Mouse (Mus musculus) hindbrain, embryonic 15.5 days (tissue): ENCODE measurements around the gene Polk. TPM values are rescaled to one million over a fixed set of nuclear protein-coding genes. Genes with fewer than 3 reads are reported as not detected.

Source experiments
- ATAC-seq: fragments of 200-750 bp; cut with Nextera tagmentation; 2 replicates; pipeline ENCODE4 v1.8.0; 2017; ENCODE audit warnings: low read depth, moderate number of reproducible peaks, moderate TSS enrichment; ENCODE audit not compliant: low FRiP score
- H3K27ac ChIP-seq: fragments of 300-500 bp; sonication (generic); replicated peaks from 2 replicates; pipeline ENCODE4 v1.5.1; 2015; ENCODE audit warnings: mild to moderate bottlenecking, inconsistent platforms
- H3K27me3 ChIP-seq: fragments of 300-500 bp; sonication (generic); 2 replicates; pipeline ENCODE4 v1.6.1; 2015; ENCODE audit warnings: control low read depth, inconsistent platforms
- H3K36me3 ChIP-seq: fragments of 300-500 bp; sonication (generic); 2 replicates; pipeline ENCODE4 v1.6.1; 2015; ENCODE audit warnings: control low read depth, inconsistent platforms
- H3K4me1 ChIP-seq: fragments of 300-500 bp; sonication (generic); replicated peaks from 2 replicates; pipeline ENCODE4 v1.6.1; 2015; ENCODE audit warnings: control low read depth, inconsistent platforms
- H3K4me2 ChIP-seq: fragments of 300-500 bp; sonication (generic); 2 replicates; pipeline ENCODE4 v1.6.1; 2015; ENCODE audit warnings: moderate library complexity, mild to moderate bottlenecking, inconsistent platforms
- H3K4me3 ChIP-seq: fragments of 300-500 bp; sonication (generic); 2 replicates; pipeline ENCODE4 v1.5.1; 2015; ENCODE audit warnings: mild to moderate bottlenecking, inconsistent platforms
- H3K9ac ChIP-seq: fragments of 300-500 bp; sonication (generic); 2 replicates; pipeline ENCODE4 v1.6.1; 2015; ENCODE audit warnings: inconsistent platforms
- H3K9me3 ChIP-seq: fragments of 300-500 bp; sonication (generic); 2 replicates; pipeline ENCODE4 v1.6.1; 2016; ENCODE audit warnings: control low read depth, inconsistent platforms
- WGBS: fragments of 180-500 bp; shearing (Covaris S2); methylation state at CpG from one replicate; pipeline ENCODE4 v1.1.7; 2015; 5-methylcytosine and 5-hydroxymethylcytosine counted together
- polyA plus RNA-seq: library from polyadenylated mRNA; unstranded; fragments of >200 nt; fragmentation: Nextera tagmentation; extraction: Ambion mirVana; gene quantifications from 2 replicates; pipeline ENCODE4 v1.2.1, GENCODE M21; 2015

Polk gene
- polyA plus RNA-seq, 1 experiment from 2014 or later: 6.9 TPM

DNA sequence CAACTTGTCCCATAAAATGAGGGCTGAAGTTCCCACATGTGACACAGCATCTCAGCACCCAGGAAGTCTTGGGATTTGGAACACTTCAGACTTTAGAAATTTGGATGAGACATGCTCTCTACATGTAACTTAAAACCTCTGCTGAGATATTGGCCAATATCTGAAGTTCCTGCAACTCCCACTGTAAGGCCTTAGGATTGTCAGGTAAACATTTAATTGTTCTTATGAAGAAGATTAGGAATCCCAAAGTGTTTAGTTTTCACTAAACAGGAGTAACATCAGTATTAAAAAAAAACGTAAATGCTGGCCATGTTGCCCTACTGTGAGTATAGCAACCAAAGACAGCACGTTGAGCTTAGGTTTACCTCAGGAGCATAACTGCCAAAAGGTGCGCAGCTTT, 51.9 kb downstream of the Polk start, which contains the start of gene Gm17622:
Gene Gm17622 (plus strand): TSS at position 301 of the 400 bp plus-strand sequence.
- Histone ChIP-seq H3K9ac (no peak within 1 kb of the TSS), H3K36me3 (peaks cover 10% of the 10 kb centered on the region), H3K9me3 (no peaks in the 10 kb centered on the region), H3K27me3 (no peaks in the 10 kb centered on the region), H3K4me3 (no peak within 1 kb of the TSS), H3K4me2 (no peak within 1 kb of the TSS), H3K27ac (no peak within 1 kb of the TSS), H3K4me1 (no peaks in the 10 kb centered on the region)
- ATAC-seq: no peak
- WGBS: over 99% methylated on average over 3 of the region's 3 CpGs

DNA sequence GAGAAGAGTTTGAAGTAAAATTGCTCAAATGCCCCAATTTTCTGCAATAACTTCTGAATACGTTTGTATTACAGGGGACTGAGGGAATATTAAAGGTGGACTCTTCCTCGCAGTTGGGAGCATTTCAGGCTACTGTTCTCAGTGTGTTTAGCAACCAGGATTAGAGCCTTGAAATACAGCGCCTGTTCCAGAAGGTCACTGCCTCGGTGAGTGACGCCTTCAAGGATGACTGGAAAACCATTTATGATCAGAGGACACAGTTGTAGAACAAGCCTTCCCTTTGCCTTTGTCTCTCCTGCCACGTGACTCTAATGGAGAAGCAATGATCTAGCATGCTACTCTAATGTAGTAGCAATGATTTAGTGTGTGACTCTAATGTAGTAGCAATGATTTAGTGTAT, 54.4 kb downstream of the Polk start:
- Histone ChIP-seq H3K4me2 (no peak overlapping the region), H3K4me3 (no peak overlapping the region), H3K9ac (no peak overlapping the region), H3K36me3 (peaks cover 19% of the 10 kb centered on the region), H3K27me3 (no peaks in the 10 kb centered on the region), H3K4me1 (no peaks in the 10 kb centered on the region), H3K9me3 (no peaks in the 10 kb centered on the region), H3K27ac (no peak overlapping the region)
- no peak for ATAC-seq
- 93% methylated on average over 6 of the region's 6 CpGs for WGBS

DNA sequence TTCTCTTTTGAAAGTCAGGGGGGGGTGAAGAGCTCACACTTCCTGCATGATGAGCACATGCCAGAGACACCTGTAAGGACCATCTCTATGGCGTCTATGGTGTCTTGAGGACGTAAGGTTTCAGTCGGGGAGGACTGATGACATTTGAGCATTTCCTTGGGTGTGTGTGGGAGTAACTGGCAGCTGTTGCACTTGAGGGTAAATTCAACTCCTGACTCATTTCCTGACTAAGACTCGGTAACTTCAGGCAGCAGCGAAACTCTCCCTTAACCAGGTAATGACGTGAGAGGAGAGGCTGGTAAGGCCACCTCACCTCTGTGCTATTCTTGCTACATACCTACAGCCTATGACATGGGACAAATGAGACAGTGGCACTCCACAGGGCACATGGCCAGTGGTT, 55.1 kb downstream of the Polk start:
- no peak overlapping the region for H3K9ac ChIP-seq
- no peak overlapping the region for H3K27ac ChIP-seq
- H3K9me3 ChIP-seq: no peaks in the 10 kb centered on the region
- no peak overlapping the region for H3K4me2 ChIP-seq
- H3K36me3 ChIP-seq: peaks cover 19% of the 10 kb centered on the region
- no peaks in the 10 kb centered on the region for H3K27me3 ChIP-seq
- H3K4me1 ChIP-seq: no peaks in the 10 kb centered on the region
- WGBS: 94% methylated on average over 6 of the region's 6 CpGs
- H3K4me3 ChIP-seq: no peak overlapping the region
- no peak for ATAC-seq

DNA sequence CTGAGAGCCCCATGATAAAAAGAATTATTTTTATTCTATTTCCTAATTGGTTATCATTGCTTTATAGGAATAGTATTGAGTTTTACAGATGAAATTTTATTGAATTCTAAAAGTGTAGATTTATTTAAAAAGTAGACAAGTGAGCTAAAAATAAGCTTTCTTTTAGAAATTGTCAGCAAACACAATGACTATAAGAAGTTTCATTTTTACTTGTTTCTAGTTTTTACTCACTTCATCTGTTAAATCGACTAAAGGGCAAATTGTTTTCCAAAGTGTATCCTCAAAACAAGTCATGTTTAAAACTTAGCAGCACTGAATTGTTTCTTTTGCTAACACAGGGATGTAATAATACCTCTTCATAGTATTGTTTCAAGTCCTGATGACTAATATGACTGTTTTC, 63.4 kb downstream of the Polk start:
- H3K27me3 ChIP-seq: no peaks in the 10 kb centered on the region
- 99% methylated on average over 1 of the region's 1 CpGs for WGBS
- H3K9me3 ChIP-seq: no peaks in the 10 kb centered on the region
- no peak overlapping the region for H3K4me2 ChIP-seq
- H3K4me3 ChIP-seq: no peak overlapping the region
- no peak overlapping the region for H3K9ac ChIP-seq
- H3K4me1 ChIP-seq: no peaks in the 10 kb centered on the region
- no peak for ATAC-seq
- H3K36me3 ChIP-seq: no peaks in the 10 kb centered on the region
- H3K27ac ChIP-seq: no peak overlapping the region

DNA sequence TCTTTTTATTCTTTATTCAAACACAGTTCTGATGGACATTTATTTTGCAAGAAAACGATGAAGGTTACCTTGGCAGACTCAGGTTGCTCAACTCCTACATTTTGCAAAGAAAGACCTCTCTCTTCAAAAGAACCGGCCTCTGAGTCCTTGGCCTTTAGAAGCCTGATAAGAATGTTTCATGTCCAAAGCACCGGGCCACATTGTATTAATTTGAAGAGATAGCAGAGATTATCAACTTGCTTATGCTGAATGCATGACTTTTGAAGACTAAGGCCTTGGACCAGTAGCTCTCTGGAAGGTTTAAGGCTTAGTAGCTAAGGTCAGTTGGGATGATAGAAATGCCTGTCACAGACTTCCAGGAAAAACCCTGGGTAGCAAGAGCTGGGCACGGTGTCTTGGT, 65.2 kb downstream of the Polk start:
- 96% methylated on average over 4 of the region's 4 CpGs for WGBS
- Histone ChIP-seq H3K4me2 (no peak overlapping the region), H3K4me1 (no peaks in the 10 kb centered on the region), H3K36me3 (no peaks in the 10 kb centered on the region), H3K27me3 (no peaks in the 10 kb centered on the region), H3K4me3 (no peak overlapping the region), H3K9ac (no peak overlapping the region), H3K27ac (no peak overlapping the region), H3K9me3 (no peaks in the 10 kb centered on the region)
- no peak for ATAC-seq

DNA sequence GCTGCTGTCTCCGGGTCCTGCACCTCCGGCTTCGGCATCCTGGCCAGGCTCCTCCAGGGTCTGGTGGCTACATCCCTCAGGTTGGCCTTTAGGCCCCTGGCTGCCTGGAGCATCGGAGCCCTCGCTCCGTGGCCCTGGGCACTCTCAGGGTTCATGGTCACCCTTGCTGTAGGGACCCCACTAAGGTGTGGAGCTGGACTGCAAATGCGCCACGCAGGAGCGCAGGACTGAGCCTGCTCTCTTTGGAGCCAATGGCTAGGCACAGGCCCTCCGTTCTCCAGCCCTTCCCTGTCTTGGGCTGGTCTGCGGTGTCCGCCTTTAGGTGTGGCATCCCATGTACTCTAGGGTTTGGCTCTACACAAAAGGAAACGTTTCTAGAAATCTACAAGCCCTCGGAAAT, 71.4 kb downstream of the Polk start, which contains the start of gene Ankdd1b:
Gene Ankdd1b (minus strand): TSS at position 242 of the 400 bp plus-strand sequence.
- no peak within 1 kb of the TSS for H3K27ac ChIP-seq
- H3K4me3 ChIP-seq: no peak within 1 kb of the TSS
- no peak within 1 kb of the TSS for H3K9ac ChIP-seq
- no peaks in the 10 kb centered on the region for H3K36me3 ChIP-seq
- H3K9me3 ChIP-seq: no peaks in the 10 kb centered on the region
- no peak for ATAC-seq
- no peaks in the 10 kb centered on the region for H3K4me1 ChIP-seq
- H3K4me2 ChIP-seq: no peak within 1 kb of the TSS
- H3K27me3 ChIP-seq: no peaks in the 10 kb centered on the region
- WGBS: 93% methylated on average over 14 of the region's 14 CpGs

DNA sequence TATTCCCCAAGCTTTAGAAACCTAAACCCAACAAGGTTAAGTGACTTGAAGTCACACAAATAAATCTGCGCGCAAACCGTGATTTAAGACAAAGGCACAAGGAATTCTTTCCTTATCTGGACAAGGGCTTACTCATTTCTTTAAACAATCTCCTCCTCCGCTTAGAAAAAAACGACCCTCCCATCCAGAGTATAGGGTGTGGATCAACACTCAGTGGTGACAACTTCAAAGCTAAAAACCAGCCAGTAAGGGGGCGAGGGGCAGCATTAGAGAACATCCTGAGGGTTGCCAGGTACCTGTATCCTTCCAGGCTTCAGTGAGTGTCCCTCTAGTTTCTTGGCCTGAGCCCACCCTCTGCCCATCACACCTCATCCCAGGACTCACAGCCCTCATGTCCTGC, 71.8 kb downstream of the Polk start:
- WGBS: 90% methylated on average over 6 of the region's 6 CpGs
- no peaks in the 10 kb centered on the region for H3K9me3 ChIP-seq
- H3K36me3 ChIP-seq: no peaks in the 10 kb centered on the region
- H3K4me1 ChIP-seq: no peaks in the 10 kb centered on the region
- no peak overlapping the region for H3K4me3 ChIP-seq
- ATAC-seq: no peak
- no peaks in the 10 kb centered on the region for H3K27me3 ChIP-seq
- H3K27ac ChIP-seq: no peak overlapping the region
- no peak overlapping the region for H3K4me2 ChIP-seq
- H3K9ac ChIP-seq: no peak overlapping the region

DNA sequence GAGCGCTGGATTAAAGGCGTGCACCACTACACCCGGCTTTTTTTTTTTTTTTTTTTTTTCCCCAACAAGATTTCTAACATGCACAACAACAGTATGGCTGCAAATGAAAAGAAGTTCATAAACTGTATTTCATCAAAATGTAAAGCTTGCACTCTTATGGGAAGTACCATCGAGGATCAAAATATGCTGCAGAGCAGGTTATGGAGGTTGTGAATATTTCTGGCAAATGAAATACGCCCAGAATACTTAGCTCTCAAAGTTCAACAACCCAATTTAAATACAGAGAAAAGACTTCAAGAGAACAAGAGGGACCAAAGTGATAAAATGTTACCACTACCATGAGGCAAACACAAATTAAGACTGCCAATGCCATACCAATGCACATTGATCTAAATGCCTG, 73.7 kb downstream of the Polk start:
- H3K36me3 ChIP-seq: no peaks in the 10 kb centered on the region
- no peak overlapping the region for H3K4me3 ChIP-seq
- no peaks in the 10 kb centered on the region for H3K9me3 ChIP-seq
- no peak overlapping the region for H3K27ac ChIP-seq
- no peak overlapping the region for H3K9ac ChIP-seq
- H3K4me1 ChIP-seq: no peaks in the 10 kb centered on the region
- 94% methylated on average over 5 of the region's 5 CpGs for WGBS
- no peaks in the 10 kb centered on the region for H3K27me3 ChIP-seq
- no peak overlapping the region for H3K4me2 ChIP-seq
- no peak for ATAC-seq

DNA sequence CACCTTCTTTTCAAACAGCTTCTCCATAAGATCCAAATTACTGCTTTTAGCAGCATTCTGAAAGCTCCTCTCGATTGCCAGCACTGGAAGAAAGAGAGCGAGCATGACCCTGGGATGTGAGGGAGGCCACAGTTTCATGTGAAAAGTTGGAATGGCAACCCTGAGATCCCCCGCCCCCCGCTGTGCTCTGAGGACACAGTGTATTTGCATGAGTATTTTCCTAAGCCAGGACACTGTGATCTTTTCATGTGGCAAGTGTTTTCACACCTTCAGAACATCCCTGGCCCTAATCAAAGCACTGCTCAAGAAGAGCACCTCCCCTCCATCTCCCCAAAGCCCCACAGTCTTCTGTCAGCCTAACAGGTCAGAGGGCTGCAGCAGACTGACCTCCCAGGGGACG, 77.1 kb downstream of the Polk start:
- Histone ChIP-seq H3K9me3 (no peaks in the 10 kb centered on the region), H3K4me2 (no peak overlapping the region), H3K27ac (no peak overlapping the region), H3K4me1 (no peaks in the 10 kb centered on the region), H3K4me3 (no peak overlapping the region), H3K9ac (no peak overlapping the region), H3K27me3 (no peaks in the 10 kb centered on the region), H3K36me3 (no peaks in the 10 kb centered on the region)
- no peak for ATAC-seq
- 54% methylated on average over 5 of the region's 5 CpGs for WGBS

DNA sequence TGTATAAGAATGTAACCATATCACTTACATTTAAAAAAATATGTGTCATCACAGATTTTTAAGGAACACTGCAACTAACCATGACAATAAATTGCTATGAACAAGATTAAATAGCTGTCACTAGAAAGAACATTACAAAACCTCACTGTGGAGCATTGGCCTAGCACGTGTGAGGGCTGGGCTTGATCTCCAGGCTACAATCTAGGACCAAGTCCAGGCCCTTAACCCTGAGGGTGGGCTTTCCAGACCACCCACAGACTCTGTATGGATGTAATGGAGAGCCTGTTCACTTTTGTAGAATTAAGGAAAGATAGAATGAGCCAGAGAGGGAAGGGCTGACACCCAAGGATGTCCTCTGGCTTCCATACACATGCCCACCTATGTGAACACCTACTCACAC, 79.7 kb downstream of the Polk start:
- H3K4me1 ChIP-seq: no peaks in the 10 kb centered on the region
- H3K9ac ChIP-seq: no peak overlapping the region
- H3K4me3 ChIP-seq: no peak overlapping the region
- no peaks in the 10 kb centered on the region for H3K27me3 ChIP-seq
- H3K36me3 ChIP-seq: no peaks in the 10 kb centered on the region
- H3K27ac ChIP-seq: no peak overlapping the region
- H3K4me2 ChIP-seq: no peak overlapping the region
- no peaks in the 10 kb centered on the region for H3K9me3 ChIP-seq
- WGBS: 85% methylated on average over 1 of the region's 1 CpGs
- ATAC-seq: no peak

DNA sequence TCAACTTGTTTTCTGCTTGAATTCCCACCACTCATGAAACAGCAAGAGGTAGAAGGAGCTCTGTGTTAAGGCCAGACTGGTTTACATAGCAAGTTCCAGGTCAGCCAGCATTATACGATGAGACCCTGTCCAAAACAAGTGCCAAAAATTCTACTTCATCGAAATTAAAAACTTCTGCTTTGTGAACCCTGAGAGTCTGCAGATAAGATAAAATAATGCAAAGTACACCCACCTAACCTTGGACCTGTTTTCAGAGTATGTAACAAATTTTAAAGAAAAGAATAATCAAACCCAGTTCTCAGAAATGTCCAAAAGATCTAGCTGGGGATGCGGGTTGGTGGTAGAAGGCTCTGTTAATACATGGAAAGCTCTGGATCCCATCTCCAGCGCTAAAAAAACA, 83.8 kb downstream of the Polk start:
- H3K4me2 ChIP-seq: no peak overlapping the region
- H3K4me1 ChIP-seq: no peaks in the 10 kb centered on the region
- no peaks in the 10 kb centered on the region for H3K9me3 ChIP-seq
- H3K36me3 ChIP-seq: no peaks in the 10 kb centered on the region
- 85% methylated on average over 4 of the region's 4 CpGs for WGBS
- ATAC-seq: no peak
- no peak overlapping the region for H3K9ac ChIP-seq
- H3K27ac ChIP-seq: no peak overlapping the region
- no peak overlapping the region for H3K4me3 ChIP-seq
- no peaks in the 10 kb centered on the region for H3K27me3 ChIP-seq

DNA sequence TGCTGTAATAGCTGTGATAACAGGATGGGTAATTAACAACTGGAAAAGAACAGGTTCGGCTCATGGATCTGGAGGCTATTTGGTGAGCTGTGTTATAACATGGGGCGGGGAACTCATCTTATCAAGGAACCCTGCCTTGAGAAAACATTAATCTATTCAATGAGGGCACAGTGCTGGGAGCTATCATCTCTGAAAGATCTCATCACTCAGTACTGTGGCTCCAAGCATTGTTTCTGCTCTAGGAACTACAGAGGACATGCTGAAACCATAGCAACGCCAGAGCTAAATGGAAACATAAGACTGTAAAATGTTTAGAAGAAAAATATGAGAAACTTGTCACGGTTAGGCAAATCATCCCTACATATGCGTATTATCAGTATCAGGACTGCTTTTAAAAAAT, 84.4 kb downstream of the Polk start:
- WGBS: 75% methylated on average over 5 of the region's 5 CpGs
- Histone ChIP-seq H3K27ac (no peak overlapping the region), H3K9me3 (no peaks in the 10 kb centered on the region), H3K27me3 (no peaks in the 10 kb centered on the region), H3K4me3 (no peak overlapping the region), H3K4me2 (no peak overlapping the region), H3K4me1 (no peaks in the 10 kb centered on the region), H3K9ac (no peak overlapping the region), H3K36me3 (no peaks in the 10 kb centered on the region)
- ATAC-seq: no peak

DNA sequence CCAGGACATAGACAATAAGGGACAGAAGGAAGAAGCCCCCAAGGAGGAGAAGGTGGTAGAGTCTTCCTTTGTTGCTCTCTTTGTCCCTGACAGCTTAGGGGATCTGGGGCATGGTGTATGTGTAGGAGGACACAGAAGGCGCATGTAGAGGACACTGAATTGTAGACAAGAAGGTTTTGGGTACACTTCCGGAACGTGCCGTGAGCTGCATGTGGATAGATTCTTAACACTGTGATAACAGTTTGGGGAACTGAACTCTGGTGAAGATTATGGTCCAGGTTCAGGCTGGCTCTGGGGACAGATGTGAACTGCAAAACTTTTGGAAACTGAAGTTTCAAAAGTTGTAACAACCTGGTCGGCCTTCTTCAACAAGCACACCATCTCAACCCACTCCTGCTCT, 84.8 kb downstream of the Polk start:
- no peaks in the 10 kb centered on the region for H3K4me1 ChIP-seq
- no peak overlapping the region for H3K27ac ChIP-seq
- H3K9ac ChIP-seq: no peak overlapping the region
- ATAC-seq: no peak
- no peaks in the 10 kb centered on the region for H3K36me3 ChIP-seq
- H3K4me2 ChIP-seq: no peak overlapping the region
- 95% methylated on average over 5 of the region's 5 CpGs for WGBS
- H3K4me3 ChIP-seq: no peak overlapping the region
- no peaks in the 10 kb centered on the region for H3K27me3 ChIP-seq
- H3K9me3 ChIP-seq: no peaks in the 10 kb centered on the region
